Mouse (Mus musculus): ENCODE results near the gene Ccs.
"Not testable (repeated sequence)": the region's sequence is repeated elsewhere in the genome, so short reads cannot be mapped to it uniquely, and the experiment has no call there.

Gene Ccs

DNA sequence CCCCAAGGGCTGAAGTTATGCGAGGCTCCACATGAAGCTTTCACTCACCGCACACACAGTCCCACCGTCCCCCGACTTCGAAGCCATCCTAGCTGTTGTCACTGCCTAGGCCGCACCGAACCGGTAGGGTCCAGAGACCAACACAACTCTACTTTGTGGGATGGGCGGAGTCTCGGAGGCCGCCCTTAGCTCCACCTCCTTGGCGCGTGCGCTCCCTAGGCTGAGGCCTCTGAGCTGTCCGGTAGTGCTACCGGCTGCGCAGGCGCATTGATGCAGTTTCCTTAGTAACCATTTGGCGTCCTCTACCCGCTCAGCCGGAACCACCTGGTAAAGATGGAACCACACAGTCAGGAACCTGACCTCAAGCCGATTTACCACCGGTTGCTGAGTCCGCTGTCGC lies at the start of gene Ccs, which contains the start of gene Ccdc87:
Gene Ccs (minus strand): TSS at position 184 of the 400 bp plus-strand sequence.
Gene Ccdc87 (plus strand): TSS at position 218 of the 400 bp plus-strand sequence.
- DNase-seq, result peak; percentile 97

DNA sequence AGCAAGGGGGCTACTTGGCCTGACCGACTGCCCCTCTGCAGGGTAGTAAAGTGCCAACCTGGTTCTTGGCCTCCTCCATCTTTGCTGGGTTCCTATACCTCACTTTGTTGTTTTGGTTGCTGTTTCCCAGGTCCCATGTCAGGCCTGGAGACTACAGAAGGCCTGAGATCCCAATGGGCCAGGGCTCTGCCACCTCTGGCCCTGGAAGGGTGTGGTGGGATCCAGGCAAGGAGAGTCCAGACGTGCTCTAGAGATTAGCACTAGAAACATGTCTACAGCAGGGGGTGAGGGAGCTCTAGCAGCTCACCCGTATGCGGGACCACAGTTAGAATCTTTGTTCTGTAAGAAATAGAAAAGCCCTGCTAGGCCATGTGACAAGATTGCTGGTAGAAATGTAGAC lies 44.8 kb upstream of the Ccs start:
- DNase-seq, result no peak

DNA sequence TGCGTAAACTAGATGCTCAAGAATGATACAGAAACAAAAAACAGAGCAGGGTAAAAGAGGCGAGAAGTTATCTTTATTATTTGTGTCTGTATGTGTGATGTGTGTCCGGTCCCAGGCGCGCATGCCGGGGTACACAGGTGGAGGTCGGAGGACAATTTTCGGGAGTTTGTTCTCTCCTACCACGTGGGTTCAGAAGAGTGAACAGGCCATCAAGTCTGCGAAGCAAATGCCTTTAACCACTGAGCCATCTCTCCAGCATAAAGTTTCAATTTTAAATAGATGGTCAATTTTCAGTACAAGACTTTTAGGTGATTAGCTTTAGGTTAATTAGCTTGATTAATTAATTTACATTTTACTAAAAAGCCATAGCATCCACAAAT lies 40.2 kb upstream of the Ccs start:
- no peak for DNase-seq

DNA sequence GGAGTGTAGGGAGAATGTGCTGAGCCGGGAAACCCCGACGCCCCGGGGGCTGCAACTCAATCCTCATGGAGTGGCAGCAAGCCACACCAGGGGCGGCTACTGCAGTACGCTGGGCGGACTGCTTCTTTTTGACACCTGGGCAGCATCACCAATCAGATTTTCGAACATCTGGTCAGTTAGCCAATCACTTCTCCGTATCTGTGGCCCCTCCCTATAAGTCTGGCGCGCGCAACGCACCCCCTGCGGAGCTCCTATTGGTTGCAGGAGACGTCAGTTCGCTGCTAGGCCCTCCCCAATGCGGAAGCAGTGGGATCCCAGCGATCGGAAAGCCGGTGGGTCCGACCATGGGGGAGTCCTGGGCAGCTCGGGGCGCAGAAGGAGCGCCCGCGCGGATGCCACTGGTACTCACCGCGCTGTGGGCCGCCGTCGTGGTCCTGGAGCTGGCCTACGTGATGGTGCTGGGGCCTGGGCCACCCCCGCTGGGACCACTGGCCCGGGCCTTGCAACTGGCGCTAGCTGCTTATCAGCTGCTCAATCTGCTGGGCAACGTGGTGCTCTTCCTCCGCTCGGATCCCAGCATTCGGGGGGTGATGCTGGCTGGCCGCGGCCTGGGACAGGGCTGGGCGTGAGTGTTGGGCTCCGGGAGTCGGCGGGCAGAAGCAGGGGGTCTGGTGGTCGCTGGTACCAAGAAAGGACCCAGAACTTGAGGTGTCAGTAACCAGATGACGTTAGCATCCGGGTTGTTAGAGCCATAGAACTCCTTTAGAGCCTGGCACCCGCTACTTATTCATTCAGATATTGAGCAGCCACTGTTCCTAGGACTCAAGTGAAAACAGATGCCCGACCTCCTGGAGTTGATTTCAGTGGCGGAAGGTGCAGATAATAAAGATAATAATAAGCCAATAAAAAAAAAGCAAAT lies 39.5 kb upstream of the Ccs start, which contains the start of gene Zdhhc24:
Gene Zdhhc24 (plus strand): TSS at position 264 of the 919 bp plus-strand sequence.
- peak; percentile 97 for DNase-seq

DNA sequence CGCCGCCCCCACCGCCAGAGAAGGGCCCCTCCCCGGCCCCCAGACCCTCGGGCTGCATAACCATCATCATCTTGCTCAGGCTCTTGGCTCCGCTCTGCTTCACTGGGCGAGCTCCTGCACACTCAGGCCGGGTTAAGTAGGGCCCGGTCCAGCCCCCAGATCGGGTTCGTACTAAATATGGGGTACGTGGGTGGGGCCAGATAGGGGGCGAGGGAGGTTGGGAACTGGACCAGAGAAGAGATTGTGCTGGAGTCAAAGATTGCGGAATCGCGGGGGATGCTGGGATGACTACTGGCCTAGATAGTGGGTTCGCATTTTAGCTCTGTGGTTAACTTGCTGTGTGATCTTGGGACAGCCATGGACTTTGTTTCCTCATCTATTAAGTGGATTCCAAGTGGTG lies 38.7 kb upstream of the Ccs start, which contains the start of gene Actn3:
Gene Actn3 (minus strand): TSS at position 125 of the 400 bp plus-strand sequence.
- DNase-seq, result no peak

DNA sequence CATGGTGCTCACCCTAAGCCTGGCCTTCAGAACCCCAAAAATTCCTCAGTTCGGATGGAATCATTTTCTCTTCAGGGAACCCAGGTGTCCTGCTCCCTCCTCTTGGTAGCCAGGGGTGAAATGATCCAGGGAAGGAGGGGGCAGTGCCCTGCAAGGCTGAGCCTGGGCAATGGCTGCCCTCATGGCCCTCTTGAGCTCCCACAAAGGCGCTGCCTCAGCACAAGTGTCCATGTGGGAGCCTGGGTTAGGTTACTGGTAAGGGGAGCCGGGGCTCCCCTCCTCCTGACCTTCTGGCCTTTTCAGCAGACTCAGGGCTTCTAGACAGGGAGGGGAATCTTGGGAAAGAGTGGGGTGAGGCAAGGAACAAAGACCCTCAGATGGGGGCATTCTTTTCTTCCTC lies 37.6 kb upstream of the Ccs start:
- DNase-seq, result no peak

DNA sequence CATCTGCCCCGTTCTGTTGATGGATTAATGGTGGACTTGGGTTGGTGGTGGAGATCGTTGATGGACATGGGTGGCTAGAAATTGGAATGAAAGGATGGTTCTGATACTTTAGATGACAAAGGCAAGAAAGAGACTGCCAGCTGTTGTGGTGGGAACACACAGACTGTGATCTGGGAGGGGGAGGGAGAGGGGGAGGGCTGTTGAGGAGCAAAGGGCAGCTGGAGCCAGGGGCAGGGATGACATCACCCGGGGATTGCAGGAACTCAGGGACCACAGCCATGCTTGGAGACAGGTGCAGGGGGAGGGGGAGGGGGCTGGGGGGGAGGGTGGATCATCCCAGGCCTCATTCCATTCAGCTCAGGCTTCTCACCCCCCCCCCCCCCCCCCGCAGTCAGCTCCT lies 37.1 kb upstream of the Ccs start:
- peak; percentile 30 for DNase-seq

DNA sequence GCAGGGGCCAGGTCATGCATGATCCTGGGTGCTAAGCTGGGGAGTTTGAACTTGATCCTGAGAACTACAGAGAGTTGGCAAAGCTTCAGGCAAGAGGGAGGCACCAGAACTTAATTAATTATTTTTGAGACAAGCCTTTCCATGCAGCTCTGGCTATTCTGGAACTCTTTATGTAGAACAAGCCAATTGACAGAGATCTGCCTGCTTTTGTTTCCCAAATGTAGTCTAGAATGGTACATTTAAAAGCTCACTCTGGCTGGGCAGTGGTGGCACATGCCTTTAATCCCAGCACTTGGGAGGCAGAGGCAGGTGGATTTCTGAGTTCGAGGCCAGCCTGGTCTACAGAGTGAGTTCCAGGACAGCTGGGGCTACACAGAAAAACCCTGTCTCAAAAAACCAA lies 35.5 kb upstream of the Ccs start:
- DNase-seq, result not testable (repeated sequence)

DNA sequence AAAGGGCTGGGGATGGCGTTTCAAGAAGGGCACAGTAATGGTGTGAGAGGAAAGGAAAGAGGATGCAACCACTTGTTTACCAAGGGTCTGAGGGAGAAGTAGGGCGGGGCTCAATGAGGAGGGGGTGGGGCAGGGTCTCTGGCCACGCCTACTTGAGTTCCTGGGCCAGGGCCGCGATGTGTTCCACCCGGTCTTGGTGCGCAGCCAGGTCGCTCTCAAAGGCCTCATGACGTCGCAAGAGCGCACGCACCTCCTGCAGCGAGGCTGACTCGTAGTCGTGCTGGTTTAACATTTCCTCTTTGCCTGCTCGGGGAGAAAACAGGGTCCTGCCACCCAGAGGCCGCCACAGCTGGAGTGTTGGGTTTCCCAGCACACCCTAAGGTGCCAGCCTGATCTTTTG lies 26.0 kb upstream of the Ccs start:
- peak; percentile 57 for DNase-seq

DNA sequence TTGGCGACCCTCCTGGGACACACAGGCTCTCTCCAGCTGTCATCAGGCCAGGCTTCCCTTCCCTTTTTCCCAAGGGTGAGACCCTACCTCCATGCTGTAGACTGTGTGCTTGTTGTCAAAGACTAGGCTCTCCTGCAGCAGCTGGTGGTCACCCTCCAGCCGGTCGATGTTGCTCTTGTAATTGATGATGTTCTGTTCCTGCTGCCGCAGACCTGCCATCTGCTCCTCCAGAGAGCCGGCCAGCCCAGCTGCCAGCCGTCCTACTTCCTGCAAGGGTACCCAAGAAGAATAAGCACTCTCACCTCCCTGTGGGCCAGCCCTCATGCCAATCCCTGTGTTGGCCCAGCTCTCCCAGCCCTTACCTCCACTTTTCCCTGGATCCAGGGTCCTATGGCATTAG lies 23.9 kb upstream of the Ccs start:
- DNase-seq, result peak; percentile 64

DNA sequence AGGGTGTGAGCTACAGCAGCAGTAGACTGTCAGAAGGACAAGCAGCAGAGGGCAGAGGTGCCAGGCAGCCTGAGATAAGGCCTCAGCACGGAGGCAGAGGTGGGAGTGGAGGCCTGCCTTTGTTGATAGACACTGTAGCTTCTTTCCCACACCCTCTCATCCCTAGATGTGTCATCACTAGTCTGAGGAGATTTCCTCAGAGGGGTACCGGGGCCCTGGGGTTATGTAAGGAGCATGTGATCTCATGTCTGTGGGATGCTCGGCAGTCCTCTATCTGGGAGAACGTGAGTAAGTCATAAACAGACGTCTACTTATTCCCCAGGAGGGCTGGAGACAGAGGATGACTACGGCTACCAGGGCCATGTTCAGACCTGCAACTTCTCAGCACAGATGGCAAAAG lies 19.9 kb upstream of the Ccs start:
- no peak for DNase-seq

DNA sequence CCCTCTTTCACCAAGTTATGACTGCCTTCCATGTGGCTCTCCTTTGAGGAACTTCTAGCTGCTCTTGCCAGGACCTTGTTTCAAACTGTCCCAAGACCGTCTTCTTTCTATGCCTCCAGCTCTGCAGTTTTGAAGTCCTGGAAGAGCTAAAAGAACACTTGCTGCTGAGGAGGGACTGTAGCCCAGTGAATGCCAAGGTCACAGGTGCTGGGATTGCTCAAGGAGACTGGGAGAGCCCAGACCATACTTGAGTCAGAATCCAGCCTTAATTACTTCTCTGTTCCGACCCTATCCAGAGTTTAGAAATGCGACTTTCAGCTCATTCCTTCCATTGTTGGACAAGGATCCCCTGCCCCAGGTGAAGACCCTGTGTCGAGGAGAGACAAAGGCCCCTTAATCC lies 16.8 kb upstream of the Ccs start:
- DNase-seq, result no peak

DNA sequence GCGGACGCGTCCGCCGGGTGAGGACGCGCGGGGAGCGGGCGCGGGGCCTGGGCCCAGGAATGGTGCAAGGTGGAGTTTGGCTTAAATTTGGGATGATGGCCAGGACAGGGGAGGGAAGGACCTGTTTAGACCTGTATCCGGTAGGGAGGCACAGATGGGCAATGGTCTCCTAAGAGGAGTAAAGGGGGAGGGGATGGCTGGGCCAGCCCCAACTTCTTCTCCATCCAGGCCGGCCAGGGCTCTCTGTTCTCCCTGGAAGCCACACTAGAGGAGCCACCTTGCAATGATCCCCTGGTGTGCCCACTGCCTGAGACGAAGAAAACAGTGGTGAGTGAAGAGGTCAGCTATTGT lies 16.3 kb upstream of the Ccs start:
- DNase-seq, result no peak

DNA sequence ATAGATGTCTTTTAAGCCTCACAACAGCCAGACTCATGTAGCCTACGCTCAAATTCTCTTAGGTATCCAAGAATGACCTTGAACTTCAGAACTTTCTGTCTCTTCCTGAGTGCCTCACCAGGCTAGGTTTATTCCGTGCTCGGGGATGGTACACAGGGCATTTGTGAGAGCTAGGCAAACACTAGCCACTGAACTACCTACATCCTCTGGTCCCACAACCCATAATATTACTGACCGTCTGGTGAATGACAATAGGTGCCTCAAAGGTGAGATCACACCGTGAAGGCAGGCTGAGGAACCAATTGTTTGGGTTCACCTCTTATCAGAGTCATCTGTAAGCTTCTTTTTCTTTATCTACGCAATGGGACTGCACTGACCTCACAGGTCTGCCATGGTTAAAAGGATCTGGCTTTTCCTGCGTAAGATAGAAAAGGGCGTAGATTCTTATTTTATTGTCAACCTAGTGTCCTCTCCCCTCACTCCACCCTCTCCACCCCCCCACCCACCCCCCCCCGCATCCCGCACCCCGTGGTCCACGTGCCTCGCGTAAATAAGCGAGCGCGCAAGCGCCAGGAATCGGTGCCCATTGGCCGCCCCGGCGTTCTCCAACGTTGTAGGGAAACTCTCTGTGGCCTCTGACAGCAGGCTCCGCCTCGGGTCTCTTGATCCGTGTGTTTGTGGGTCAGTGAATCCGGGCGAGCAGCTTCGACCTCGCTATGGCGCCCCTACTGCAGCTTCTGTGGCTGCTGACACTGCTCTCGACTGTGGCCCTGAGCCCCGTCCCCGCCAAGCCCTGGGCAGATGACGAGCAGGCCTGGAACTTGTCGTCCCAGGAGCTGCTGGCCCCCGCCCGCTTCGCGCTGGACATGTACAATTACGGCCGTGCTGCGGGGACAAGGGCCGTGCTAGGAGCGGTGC lies 15.7 kb upstream of the Ccs start, which contains the start of gene Ctsf:
Gene Ctsf (plus strand): TSS at position 579 of the 918 bp plus-strand sequence.
- DNase-seq, result peak; percentile 96

DNA sequence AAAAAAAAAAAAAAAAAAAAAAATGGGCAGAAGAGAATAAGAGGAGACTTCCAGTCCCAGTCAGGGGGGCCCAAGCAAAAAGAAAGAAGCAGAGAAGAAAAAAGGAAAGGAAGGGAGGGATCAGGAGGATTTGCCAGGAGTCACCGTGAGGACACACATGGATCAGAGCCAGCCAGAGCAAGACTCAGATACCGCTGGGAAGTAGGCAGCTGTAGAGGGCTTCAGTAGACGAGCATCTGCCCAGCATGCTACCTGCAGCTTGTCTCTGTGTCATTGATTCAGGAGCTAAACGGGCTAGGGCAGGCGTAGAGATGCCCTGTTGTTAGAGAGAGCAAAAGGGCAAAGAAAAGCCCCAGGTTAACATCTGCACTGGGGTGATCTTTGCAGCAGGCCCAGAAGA lies 11.1 kb upstream of the Ccs start:
- DNase-seq, result no peak

DNA sequence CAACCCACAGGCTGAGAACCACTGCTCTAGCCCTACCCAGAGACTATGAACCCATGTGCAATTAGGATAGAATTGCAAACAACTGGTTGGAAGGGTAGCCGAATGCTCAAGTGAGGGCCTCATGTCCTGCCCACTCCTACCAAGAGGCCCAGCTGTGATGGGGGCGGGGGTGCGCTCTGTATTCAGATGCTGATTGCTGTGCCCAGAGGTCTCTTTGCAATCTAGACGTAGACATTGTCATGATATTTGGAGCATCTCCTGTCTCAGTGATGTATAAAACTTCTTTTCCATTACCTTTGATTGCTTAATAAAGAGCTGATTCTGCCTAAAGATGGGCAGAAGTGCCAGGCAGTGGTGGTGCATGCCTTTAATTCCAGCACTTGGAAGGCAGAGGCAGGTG lies 10.7 kb upstream of the Ccs start:
- no peak for DNase-seq

DNA sequence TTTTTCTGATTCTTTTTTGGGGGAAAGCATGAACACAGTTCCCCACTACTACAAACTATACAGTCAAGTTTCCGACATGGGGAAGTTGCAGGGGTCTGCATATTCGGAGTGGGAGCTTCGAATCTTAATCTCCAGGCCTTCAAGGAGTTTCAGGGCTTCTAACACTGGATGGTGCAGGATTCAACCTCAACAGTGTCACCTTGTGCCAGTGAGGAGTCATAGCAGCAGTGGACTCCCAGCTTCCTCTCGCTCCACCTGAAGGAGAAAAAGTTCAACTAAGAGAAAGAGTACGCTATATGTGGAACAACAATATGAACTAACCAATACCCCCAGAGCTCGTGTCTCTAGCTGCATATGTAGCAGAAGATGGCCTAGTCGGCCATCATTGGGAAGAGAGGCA lies 8.4 kb upstream of the Ccs start:
- DNase-seq, result peak; percentile 47

DNA sequence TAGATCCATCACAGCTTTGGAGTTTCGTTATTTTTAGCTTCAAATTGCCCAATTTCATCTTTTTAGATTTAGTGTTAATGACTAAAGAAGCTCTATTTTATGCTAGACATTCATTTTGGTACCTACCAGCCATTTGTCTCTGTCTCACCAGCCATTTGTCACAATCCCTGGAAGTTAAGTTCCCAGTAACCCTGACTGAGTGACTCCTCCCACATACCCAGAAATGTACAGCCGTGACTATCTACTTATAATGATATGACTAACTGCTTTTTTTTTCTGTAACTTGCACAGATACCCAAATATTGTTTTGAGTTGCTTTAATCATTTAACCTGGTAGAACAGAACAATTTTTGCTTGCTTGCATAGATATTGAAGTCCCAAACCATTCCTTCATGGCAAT lies 6.7 kb upstream of the Ccs start:
- no peak for DNase-seq

DNA sequence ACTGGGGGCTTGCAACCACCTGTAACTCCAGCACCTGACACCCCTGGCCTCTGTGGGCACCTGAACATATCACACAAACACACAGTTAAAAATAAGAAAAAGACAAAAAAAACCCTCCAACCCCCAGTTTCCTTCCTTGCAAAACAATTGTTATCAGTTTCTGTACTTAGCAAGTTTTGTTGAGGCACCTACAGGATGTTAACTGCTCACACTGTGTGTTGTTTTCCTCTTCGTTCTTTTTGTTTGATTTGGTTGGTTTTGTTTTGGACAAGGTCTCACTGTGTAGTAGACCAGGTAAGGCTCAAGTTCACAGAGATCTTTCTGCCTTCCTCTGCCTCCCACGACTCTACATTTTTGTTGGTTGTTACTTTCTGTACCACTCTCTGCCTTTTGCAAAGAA lies 3.5 kb upstream of the Ccs start:
- DNase-seq, result no peak

DNA sequence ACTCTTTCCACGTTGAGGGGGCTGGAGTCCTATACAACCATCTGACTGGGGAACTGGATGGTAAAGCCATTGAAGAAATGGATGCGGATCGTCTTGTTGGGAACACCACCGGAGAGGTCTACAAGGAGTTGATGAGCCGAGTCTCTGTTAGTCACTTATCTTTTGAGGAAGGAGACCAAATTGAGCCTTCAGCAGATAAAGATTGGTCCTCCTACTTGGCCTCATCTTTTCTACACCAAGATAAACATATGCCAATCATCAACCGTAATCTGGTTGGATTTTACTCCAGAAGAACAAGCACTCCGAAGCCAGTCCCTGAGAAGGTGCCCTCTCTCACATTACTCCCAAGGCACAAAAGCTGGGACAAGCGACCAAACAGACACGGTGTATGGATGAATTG lies 1.7 kb upstream of the Ccs start:
- no peak for DNase-seq

DNA sequence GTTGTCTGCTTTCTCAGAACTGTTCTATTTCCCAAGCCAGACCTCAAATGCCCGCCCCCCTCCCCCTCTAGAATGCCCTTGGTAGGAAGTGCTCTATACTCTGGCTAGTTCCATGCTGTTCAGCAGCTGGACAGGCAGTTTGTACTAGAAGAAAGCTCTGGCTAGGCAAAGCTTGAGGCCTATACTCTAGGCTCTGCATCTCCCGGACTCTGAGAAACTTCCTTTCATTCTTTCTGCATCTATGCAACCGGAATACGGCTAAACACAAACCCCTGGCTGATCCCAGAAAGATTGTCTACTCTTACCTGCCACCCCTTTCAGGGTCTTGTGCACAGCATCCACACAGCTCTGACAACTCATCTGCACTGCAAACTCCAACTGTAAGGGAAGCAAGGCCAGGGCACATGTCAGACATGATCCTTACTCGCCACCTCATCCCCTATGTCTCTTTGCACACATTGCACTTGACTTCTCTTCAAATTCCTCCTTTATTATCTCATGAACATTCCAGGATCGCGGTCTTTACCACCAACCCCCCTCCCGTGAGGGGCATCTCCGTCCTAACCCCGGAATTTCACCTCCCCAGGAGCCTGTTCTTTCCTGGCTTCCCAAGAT lies 499 bp downstream of the Ccs start:
- no peak for DNase-seq

DNA sequence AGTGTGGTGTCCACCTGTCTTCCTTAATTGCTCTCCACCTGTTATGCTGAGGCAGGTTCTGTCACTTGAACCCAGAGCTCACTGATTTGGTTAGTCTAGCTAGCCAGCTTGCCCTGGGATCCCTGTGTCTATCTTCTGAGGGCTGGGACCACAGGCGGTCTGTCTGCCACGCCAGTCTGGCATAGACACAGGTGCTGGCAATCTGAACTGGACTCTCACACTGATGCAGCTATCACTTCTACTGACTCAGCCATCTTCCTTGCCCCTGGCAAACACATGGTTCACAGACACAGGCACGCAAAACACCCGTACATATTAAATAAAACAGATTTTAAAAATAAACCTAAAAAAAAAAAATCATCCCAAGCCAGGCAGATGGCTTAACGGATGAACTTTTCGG lies 2.1 kb downstream of the Ccs start:
- DNase-seq, result no peak

DNA sequence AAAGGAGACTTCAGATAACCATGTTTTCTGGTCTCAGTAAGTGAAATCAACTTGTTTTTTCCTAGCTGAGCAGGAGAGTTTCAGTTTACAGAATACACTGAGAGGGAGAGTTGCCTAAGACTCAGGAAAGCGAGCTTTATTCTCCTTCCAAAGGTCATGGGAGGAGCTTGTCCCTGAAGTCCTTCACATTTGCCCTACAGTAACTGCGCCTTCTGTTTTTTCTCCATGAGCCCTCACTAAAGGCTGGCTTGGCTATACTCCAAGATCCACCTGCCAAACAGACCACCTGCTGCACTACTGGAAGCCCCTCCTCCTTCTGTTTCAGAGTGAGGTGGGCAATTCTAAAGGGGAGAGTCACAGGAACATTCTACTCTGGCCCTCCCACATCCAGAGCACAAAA lies 3.0 kb downstream of the Ccs start:
- DNase-seq, result no peak
